Mouse (Mus musculus) small intestine, adult 2 months (tissue): ENCODE data around the gene Pls1. TPM values are rescaled to one million over a fixed set of nuclear protein-coding genes. Genes with fewer than 3 reads are reported as not detected.

Experiments
- H3K27ac ChIP-seq: fragments of 200-500 bp; 2 replicates; pipeline ENCODE4 v1.5.1; 2012; ENCODE audit warnings: low read depth, low read length, control low read depth, inconsistent platforms; ENCODE audit not compliant: insufficient read depth
- H3K27me3 ChIP-seq: fragments of 200-500 bp; 2 replicates; pipeline ENCODE4 v1.6.1; 2012; ENCODE audit warnings: mild to moderate bottlenecking, moderate library complexity, low read length, inconsistent platforms; ENCODE audit not compliant: control insufficient read depth, insufficient read depth
- H3K36me3 ChIP-seq: fragments of 200-500 bp; 2 replicates; pipeline ENCODE4 v1.6.1; 2012; ENCODE audit warnings: mild to moderate bottlenecking, low read length, control low read depth, inconsistent platforms; ENCODE audit not compliant: control insufficient read depth, insufficient read depth
- H3K4me1 ChIP-seq: fragments of 200-500 bp; 2 replicates; pipeline ENCODE4 v1.6.1; 2012; ENCODE audit warnings: low read length, inconsistent platforms, mixed read lengths; ENCODE audit not compliant: control insufficient read depth, insufficient read depth, insufficient read length
- H3K4me3 ChIP-seq: fragments of 200-500 bp; 2 replicates; pipeline ENCODE4 v1.5.1; 2012; ENCODE audit warnings: low read depth, mild to moderate bottlenecking, control low read depth, inconsistent platforms, low read length, moderate library complexity
- CTCF ChIP-seq: fragments of 200-500 bp; IDR thresholded peaks from 2 replicates; pipeline ENCODE4 v1.5.1; 2012; ENCODE audit warnings: low read depth, mild to moderate bottlenecking, control low read depth, inconsistent platforms, low read length, moderate library complexity, mixed read lengths; ENCODE audit not compliant: insufficient replicate concordance, insufficient read length; ENCODE audit errors: extremely low read depth
- POLR2A ChIP-seq: fragments of 200-500 bp; IDR thresholded peaks from 2 replicates; pipeline ENCODE4 v1.6.1; 2012; ENCODE audit warnings: low read depth, mild to moderate bottlenecking, control low read depth, inconsistent platforms, low read length, moderate library complexity
- WGBS: fragments of 180-500 bp; shearing (Covaris S2); methylation state at CpG from one replicate; pipeline ENCODE4 v1.1.7; 2018; 5-methylcytosine and 5-hydroxymethylcytosine counted together
- polyA plus RNA-seq: library from polyadenylated mRNA; depleted of rRNA; stranded (reverse); fragments of >200 nt; gene quantifications from 2 replicates; pipeline ENCODE4 v1.2.3, GENCODE M21; 2012; rRNA removed

The Pls1 gene
- 18.8 and 82.0 TPM in 2 replicates for polyA plus RNA-seq

DNA sequence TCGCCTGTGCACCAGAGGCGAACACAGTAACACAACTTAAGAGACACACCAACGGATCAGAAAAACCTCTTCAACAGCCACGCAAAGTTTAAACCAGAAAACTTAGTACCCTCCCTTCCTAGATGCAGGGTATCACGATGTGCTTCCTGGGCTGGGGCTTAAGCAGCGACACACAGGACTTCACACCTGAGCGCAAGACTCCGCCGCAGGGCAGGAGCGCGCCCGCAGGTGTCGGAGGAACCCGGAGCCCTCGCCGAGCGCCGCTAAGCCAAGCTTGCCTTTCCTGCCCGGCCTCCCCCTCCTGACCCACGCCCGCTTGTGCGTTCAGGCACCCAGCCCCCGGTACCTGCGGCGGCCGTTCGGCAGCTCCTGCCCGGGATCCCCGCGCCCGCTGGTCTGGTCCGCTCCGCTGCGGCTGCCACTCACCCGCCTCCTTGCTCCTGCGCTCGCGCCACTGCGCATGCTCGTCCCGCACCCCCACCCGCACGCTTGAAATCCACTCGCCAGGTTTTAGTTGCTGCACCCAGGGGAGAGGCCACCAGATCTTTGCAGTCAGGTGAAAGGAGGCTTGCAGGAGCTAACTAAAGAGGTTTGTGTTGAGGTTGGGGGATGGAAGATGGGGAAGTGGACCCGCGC, at the start of gene Pls1:
Pls1 (minus strand) TSS at position 487 of the 636 bp plus-strand sequence.
- Histone ChIP-seq H3K36me3 (no peaks in the 10 kb centered on the region), H3K27me3 (no peaks in the 10 kb centered on the region), H3K4me1 (peaks cover 17% of the 10 kb centered on the region; the same call in 1 of the 2 replicates), H3K27ac (peak within 1 kb of the TSS; percentile 86), H3K4me3 (peak within 1 kb of the TSS; percentile 79)
- no peak for TF ChIP-seq CTCF
- TF ChIP-seq POLR2A, result peak; percentile 73
- under 1% methylated on average over 46 of the region's 46 CpGs for WGBS

DNA sequence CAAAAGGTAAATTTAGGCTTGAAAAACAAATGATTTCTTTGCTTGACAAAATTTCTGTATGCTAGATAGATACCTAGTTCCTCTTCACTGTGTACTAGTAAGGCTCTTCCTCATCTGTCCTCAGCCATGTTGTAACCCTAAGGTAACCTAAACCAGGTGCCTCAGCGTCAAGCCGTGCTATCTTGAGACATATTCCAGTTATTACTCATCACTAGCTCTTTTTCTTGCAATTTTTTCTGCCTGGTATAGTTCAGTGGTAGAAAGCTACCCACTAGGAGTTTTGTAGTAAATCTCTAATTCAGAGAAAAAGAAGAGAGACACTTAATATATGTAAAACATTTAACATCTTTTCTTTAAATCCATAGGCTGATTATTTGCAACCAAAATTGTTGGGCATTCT, 37.6 kb upstream of the Pls1 start:
- Histone ChIP-seq H3K27me3 (no peaks in the 10 kb centered on the region), H3K27ac (no peak overlapping the region), H3K4me3 (no peak overlapping the region), H3K36me3 (peaks cover 10% of the 10 kb centered on the region), H3K4me1 (no peaks in the 10 kb centered on the region)
- WGBS, result 83% methylated on average over 2 of the region's 2 CpGs
- TF ChIP-seq POLR2A (no peak), CTCF (no peak)

DNA sequence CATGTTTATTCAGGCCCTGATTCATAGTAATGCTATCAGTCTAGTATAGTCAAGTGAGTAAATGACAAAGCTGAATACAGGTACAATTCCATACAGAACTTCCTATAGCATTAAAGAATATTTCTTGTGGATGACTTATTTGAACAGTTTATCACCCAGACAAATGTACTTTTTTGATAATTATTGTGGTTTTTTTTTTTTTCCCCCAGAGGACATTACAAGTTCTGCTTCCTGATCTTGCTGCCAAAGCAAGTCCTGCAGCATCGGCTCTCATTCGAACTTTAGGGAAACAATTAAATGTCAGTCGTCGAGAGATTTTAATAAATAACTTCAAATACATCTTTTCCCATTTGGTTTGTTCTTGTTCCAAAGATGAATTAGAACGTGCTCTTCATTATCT, 33.1 kb upstream of the Pls1 start:
- WGBS, result 83% methylated on average over 5 of the region's 5 CpGs
- no peak for TF ChIP-seq CTCF
- no peak for TF ChIP-seq POLR2A
- no peaks in the 10 kb centered on the region for H3K4me1 ChIP-seq

DNA sequence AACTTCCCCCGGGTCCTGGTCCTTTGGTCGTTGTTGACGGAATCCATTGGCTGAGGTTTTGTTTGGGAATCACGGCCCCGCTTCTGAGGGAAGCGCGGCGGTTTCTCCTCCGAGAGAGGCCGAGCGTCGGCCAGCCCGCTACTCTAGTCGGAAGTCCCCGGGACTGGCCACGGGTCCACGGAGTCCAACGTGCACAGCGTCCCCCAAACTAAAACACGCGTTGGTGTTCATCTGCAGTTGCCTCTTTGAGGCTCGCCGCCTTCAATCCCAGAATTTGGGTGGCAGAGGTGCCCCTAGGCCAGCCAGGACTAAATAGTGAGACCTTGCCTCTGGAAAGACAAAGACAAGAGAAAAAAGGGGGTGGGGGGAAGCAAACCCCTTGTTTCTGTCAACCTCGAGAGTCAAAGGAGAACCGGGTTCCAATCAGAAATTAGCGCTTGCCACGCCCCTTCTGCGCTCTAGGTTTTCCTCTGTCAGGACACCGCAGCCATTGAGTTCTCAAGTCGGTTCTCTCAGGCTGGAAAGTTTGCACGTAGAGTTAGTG, 13.0 kb upstream of the Pls1 start:
- Histone ChIP-seq H3K27me3 (no peaks in the 10 kb centered on the region), H3K36me3 (peaks cover 2% of the 10 kb centered on the region; the same call in 1 of the 2 replicates), H3K4me3 (peak overlapping the region; percentile 94), H3K4me1 (peaks cover 4% of the 10 kb centered on the region; the same call in 1 of the 2 replicates), H3K27ac (peak overlapping the region; percentile 48)
- under 1% methylated on average over 31 of the region's 31 CpGs for WGBS
- no peak for TF ChIP-seq POLR2A
- TF ChIP-seq CTCF, result no peak

More for the DNA sequence above, 33.1 kb upstream of the Pls1 start:
- Histone ChIP-seq H3K27ac (no peak overlapping the region), H3K4me3 (no peak overlapping the region), H3K36me3 (peaks cover 9% of the 10 kb centered on the region), H3K27me3 (no peaks in the 10 kb centered on the region)

DNA sequence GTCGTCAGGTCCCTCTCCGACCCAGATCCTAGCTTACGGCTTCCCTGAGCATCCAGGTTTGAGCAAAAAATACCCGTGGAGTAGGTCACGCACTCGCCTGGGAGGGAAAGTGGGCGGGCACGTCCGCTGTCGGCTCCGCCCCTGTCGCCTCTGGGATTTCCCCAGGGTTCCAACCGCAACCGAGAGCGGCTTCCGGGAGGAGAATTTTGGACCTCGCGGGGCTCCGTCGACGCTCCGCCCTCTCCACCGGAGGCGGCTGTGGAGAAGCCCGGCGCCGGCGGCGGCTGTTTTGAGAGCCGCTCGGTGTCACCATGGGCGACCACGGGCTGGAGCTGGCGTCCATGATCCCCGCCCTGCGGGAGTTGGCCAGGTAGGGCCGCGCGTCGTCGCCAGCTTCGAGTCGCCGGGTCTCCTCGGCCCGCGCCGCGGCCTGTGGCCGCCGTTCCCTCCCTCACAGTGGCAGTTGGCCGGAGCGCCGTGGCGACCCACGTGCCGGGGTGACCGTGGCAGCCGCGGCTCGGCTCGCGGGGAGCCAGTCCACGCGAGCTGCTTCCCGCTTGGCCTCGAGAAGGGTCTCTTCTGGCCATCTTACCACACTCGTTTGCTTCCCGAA, 12.4 kb upstream of the Pls1 start, which contains the start of gene Atr:
Atr (plus strand) TSS at position 184 of the 613 bp plus-strand sequence.
- Histone ChIP-seq H3K27ac (peak within 1 kb of the TSS; percentile 48), H3K4me1 (peaks cover 4% of the 10 kb centered on the region; the same call in 1 of the 2 replicates), H3K27me3 (no peaks in the 10 kb centered on the region), H3K36me3 (no peaks in the 10 kb centered on the region), H3K4me3 (peak within 1 kb of the TSS; percentile 94)
- peak; percentile 70 for TF ChIP-seq POLR2A
- no peak for TF ChIP-seq CTCF
- WGBS, result under 1% methylated on average over 69 of the region's 69 CpGs

DNA sequence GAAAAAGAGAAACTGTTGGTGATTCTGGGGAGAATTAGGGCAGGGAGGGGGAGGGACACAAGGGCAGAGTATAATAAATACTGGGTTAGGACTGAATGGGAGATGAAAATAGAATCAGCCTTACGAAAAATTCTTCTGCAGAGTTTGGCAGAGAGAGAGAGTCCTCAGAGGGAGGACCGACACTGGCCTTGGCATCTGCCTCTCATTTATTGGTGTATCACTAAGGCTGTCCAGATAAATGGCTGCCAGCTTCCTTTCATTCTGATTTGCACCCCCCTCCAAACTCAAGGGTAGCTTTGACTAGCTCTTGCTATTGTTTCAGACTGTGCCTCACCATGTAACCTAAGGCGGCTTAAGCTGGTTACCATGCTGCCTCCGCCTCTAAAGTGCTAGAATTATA, 10.9 kb upstream of the Pls1 start:
- Histone ChIP-seq H3K4me3 (no peak overlapping the region), H3K36me3 (no peaks in the 10 kb centered on the region), H3K27ac (no peak overlapping the region), H3K27me3 (no peaks in the 10 kb centered on the region), H3K4me1 (peaks cover 4% of the 10 kb centered on the region; the same call in 1 of the 2 replicates)
- TF ChIP-seq CTCF (no peak), POLR2A (no peak)
- 90% methylated on average over 4 of the region's 4 CpGs for WGBS

DNA sequence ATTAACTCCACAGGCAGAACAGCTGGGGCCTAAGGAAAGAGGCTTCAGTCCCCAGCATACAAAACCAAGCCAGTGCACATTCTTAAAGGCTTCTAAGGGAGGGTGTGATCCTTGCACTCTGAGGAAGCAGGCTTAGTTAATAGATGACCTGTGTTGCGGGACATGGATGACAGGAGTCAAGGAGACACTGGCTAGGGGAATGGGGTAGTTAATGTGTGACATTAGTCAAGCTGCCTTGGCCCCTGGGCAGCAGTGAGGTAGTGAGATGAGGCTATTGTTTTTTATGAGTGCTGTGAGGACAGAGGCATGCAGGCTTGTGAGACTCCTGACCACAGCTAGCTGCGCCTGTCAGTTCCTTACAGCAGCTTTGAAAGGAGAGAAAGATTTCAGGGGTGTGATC, 9.8 kb upstream of the Pls1 start:
- TF ChIP-seq POLR2A (no peak), CTCF (no peak)
- H3K27ac ChIP-seq, result peak overlapping the region; percentile 11; the same call in 1 of the 2 replicates
- 64% methylated on average over 2 of the region's 2 CpGs for WGBS

More for the DNA sequence above, 9.8 kb upstream of the Pls1 start:
- H3K27me3 ChIP-seq, result no peaks in the 10 kb centered on the region
- H3K4me3 ChIP-seq, result no peak overlapping the region
- no peaks in the 10 kb centered on the region for H3K36me3 ChIP-seq
- H3K4me1 ChIP-seq, result peaks cover 4% of the 10 kb centered on the region; the same call in 1 of the 2 replicates
